Mouse (Mus musculus) embryonic stem cell, embryonic (primary cell): ENCODE results near the gene Cyp1a1.

ENCODE experiments used
- CTCF ChIA-PET, 4 experiments: fragments of 300-600 bp in 2 of 4; fragments of 350-600 bp in 2 of 4; sonication (Branson Sonifier 250); formaldehyde crosslinking; loops; one replicate each; lab custom pipeline; 2022; ENCODE audit warnings: inconsistent platforms in 2 of 4; lab: Charles Lee
- POLR2A ChIA-PET, 4 experiments: fragments of 300-600 bp in 2 of 4; fragments of 350-600 bp in 2 of 4; sonication (Branson Sonifier 250); formaldehyde crosslinking; loops; one replicate each; lab custom pipeline; 2022; ENCODE audit warnings: antibody characterized with exemption in 4 of 4, inconsistent platforms in 1 of 4; lab: Charles Lee

Gene Cyp1a1

DNA sequence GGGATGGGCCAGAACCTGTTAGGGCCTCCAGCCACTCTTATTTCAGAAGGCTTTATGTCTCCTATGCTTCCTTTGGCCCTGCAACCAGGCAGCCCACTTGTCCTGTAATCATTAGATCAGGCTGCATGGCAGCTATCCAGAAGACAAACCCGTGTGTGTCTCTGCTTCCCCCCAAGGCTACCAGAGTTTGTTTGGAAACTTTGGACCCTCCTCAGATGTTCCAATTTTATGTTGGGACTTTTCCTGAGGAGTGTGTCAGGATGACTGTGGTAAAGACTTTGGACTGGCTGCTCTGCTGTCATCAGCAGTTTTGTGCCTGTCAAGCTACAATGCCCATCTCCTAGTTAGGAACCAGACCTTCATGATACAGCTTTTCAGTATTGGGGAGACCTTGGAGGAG, 61.1 kb downstream of the Cyp1a1 start:
- ChIA-PET POLR2A (interaction anchor here in 3 of 4 experiments (0.8 to 6.5 kb wide), 7 partner anchors 8 to 88 kb away, joined by 3 to 46 read pairs (median 4); no protein-coding TSS in a partner anchor), CTCF (interaction anchor here in 2 of 4 experiments (2.0 to 2.2 kb wide), 2 partner anchors 11 kb away, joined by 12 to 14 read pairs; no protein-coding TSS in a partner anchor)

DNA sequence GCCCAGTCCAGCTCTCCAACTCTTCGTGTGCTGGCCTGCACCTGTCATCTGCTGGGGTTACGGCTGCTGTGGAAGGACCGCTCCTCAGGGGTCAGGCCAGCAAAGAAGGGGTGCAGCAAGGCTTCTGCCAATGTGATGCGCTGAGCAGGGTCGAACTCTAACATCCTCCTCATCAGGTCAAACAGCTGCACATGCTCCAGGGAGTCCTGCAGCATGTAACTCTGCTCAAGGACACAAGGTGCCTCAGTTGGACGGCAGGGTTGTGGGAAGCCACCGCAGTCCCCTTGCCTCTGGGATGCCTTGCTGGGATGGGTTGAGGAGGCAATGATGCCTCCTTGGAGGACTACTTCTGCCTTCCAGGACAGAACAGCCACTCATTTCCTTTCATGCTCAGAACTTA, 63.2 kb downstream of the Cyp1a1 start:
- CTCF ChIA-PET, result interaction anchor here in 2 of 4 experiments (1.7 to 2.2 kb wide), 2 partner anchors 8 to 9 kb away, joined by 7 to 14 read pairs; no protein-coding TSS in a partner anchor
- POLR2A ChIA-PET, result interaction anchor here in 2 of 4 experiments (0.7 to 1.5 kb wide), 5 partner anchors 11 to 506 kb away, joined by 3 to 6 read pairs (median 5); partner anchors contain the start of gene Csk (in 1 of the 2)
